Mouse (Mus musculus): ENCODE measurements around the gene Sgpp2. TPM values are rescaled to one million over a fixed set of nuclear protein-coding genes. Genes with fewer than 3 reads are reported as not detected.
A peak's percentile ranks its signal among the peaks of the same experiment; 100 is the strongest.

Gene Sgpp2
- polyA plus RNA-seq, 1 experiment from 2014 or later = 28.1 TPM

DNA sequence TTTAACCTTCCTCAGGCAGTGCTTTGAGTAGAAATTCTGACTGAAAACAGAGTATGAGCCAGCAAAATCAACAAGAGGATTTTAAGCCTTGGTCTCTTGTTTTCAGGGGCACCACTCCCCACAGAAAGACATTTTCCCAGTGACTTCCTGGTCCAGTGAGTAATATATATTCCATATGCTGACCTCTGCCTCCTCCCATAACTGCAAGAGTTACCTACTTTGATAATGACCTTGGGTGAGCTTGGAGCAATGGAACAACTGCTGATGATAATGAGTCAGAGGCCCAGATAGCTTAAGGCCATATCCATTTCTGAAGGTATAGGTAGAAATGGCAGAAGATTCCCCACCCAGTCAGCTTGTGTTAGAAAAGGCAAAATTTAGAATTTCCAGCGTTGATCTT lies 43.1 kb downstream of the Sgpp2 start:
- ATAC-seq (ENCODE audit: low FRiP score, low TSS enrichment) = no peak
- Histone ChIP-seq H3K27me3 (ENCODE audit: control insufficient read depth, insufficient read depth, low read length) (no peaks in the 10 kb centered on the region), H3K9ac (ENCODE audit: low read depth, low read length) (no peak overlapping the region), H3K9me3 (ENCODE audit: control insufficient read depth, low read length) (no peaks in the 10 kb centered on the region), H3K4me2 (replicated peaks; ENCODE audit: low read depth, low read length) (no peak overlapping the region), H3K27ac (ENCODE audit: low read depth, low read length) (no peak overlapping the region), H3K36me3 (ENCODE audit: control insufficient read depth, insufficient read depth, low read length) (no peaks in the 10 kb centered on the region), H3K4me3 (ENCODE audit: low read length) (no peak overlapping the region), H3K4me1 (ENCODE audit: control insufficient read depth, insufficient read depth, low read length) (peaks cover 16% of the 10 kb centered on the region)
- WGBS = 89% methylated on average over 1 of the region's 1 CpGs

DNA sequence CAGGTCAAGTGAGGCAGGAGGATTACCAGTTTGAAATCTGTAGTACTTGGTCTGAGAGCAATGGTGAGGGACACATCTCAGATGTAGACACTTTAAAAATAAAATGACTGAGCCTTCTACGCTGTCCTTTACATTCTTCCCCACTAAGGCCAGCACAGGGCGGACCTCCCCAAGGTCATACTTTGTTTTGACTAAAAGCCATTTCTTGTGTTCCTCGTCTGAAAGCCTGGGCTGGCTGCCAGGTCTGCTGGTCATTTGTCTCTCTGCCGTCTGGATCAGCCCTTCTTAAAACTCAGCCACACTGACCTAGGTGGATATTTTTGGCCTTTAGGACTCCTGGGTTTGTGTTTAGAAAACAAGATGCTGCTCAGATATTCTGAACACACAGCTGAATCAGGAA lies 45.0 kb downstream of the Sgpp2 start:
- Histone ChIP-seq H3K27me3 (ENCODE audit: control insufficient read depth, insufficient read depth, low read length) (no peaks in the 10 kb centered on the region), H3K36me3 (ENCODE audit: control insufficient read depth, insufficient read depth, low read length) (no peaks in the 10 kb centered on the region), H3K27ac (ENCODE audit: low read depth, low read length) (no peak overlapping the region), H3K4me3 (ENCODE audit: low read length) (no peak overlapping the region), H3K9ac (ENCODE audit: low read depth, low read length) (no peak overlapping the region), H3K4me2 (replicated peaks; ENCODE audit: low read depth, low read length) (no peak overlapping the region), H3K9me3 (ENCODE audit: control insufficient read depth, low read length) (no peaks in the 10 kb centered on the region), H3K4me1 (ENCODE audit: control insufficient read depth, insufficient read depth, low read length) (peaks cover 16% of the 10 kb centered on the region)
- ATAC-seq (ENCODE audit: low FRiP score, low TSS enrichment) = peak; percentile 35; the same call in 1 of the 2 replicates
- 28% methylated on average over 4 of the region's 4 CpGs for WGBS

DNA sequence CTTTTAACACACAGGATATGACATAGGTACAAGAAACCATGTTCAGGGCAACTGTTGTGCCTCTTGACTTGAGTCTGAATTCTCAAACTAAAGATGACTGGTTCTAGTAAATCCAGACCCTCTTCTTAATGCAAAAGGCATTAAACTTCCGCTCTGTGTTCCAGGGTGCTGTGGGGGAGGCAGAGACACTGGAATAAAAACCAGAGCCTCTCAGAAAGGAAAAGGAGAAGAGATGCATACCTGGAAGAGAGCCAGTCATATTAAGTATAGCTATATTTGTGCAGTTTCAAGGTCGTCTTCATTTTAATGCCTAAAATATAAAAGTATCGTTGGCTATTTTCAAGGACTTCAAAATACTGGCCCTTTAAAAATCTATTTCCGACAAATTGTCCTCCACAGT lies 47.3 kb downstream of the Sgpp2 start:
- Histone ChIP-seq H3K27ac (ENCODE audit: low read depth, low read length) (no peak overlapping the region), H3K4me3 (ENCODE audit: low read length) (no peak overlapping the region), H3K27me3 (ENCODE audit: control insufficient read depth, insufficient read depth, low read length) (no peaks in the 10 kb centered on the region), H3K36me3 (ENCODE audit: control insufficient read depth, insufficient read depth, low read length) (no peaks in the 10 kb centered on the region), H3K4me2 (replicated peaks; ENCODE audit: low read depth, low read length) (no peak overlapping the region), H3K4me1 (ENCODE audit: control insufficient read depth, insufficient read depth, low read length) (peaks cover 13% of the 10 kb centered on the region), H3K9me3 (ENCODE audit: control insufficient read depth, low read length) (no peaks in the 10 kb centered on the region), H3K9ac (ENCODE audit: low read depth, low read length) (no peak overlapping the region)
- ATAC-seq (ENCODE audit: low FRiP score, low TSS enrichment) = no peak
- 52% methylated on average over 4 of the region's 4 CpGs for WGBS

- H3K36me3 ChIP-seq (ENCODE audit: control insufficient read depth, insufficient read depth, low read length) = no peaks in the 10 kb centered on the region
- no peak overlapping the region for H3K9ac ChIP-seq (ENCODE audit: low read depth, low read length)
- H3K4me2 ChIP-seq (replicated peaks; ENCODE audit: low read depth, low read length) = no peak overlapping the region
- WGBS = 53% methylated on average over 1 of the region's 1 CpGs
- no peak overlapping the region for H3K4me3 ChIP-seq (ENCODE audit: low read length)
- peaks cover 15% of the 10 kb centered on the region for H3K4me1 ChIP-seq (ENCODE audit: control insufficient read depth, insufficient read depth, low read length)
- no peak for ATAC-seq (ENCODE audit: low FRiP score, low TSS enrichment)
- no peak overlapping the region for H3K27ac ChIP-seq (ENCODE audit: low read depth, low read length)
- H3K9me3 ChIP-seq (ENCODE audit: control insufficient read depth, low read length) = no peaks in the 10 kb centered on the region
- no peaks in the 10 kb centered on the region for H3K27me3 ChIP-seq (ENCODE audit: control insufficient read depth, insufficient read depth, low read length)
These were observed 47.7 kb downstream of the Sgpp2 start for GRCm38 (mm10) chr1:78357868-78358267.

DNA sequence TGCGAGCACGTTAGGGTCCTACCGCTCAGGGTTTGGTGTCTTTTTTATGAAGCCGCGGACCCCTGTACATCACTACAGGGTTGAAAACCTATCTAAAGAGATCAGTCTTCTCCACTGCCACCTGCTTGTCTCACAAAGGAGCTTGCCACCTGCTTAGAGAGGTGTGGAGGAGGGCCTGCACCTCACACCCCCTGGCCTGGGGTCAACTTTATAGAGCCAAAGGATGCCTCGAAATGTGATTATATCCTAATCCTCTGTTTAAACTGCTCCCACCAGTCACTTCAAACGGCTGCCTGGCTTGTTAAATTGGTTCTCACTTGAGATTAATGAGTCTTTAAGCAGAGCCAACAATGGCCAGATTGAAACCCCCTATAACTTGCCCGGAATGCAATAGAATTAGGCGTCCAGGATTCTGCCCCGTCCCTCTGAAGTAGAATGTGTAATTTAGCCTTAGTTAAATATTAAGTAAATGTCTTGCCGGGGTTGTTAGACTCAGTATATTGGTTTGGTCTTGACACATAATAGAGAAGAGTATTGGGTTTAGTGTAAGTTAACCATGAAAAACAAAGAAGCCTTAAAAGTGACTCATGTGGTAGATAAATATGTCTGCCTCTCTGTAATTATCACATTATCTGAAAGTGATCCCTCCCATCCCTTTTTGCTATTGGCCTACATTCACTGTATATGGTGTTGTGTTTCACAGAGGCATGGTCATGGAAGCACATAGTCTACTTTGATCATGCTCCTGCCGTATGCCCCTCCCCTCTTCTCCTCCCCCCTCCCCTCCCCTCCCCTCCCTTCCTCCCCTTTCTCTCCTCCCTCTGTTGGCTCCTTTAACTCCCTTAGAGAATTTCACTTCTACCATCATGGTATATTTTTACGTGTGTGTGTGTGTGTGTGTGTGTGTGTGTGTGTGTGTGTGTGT lies 54.1 kb downstream of the Sgpp2 start:
- peak; percentile 90 for ATAC-seq (ENCODE audit: low FRiP score, low TSS enrichment)
- Histone ChIP-seq H3K27me3 (ENCODE audit: control insufficient read depth, insufficient read depth, low read length) (no peaks in the 10 kb centered on the region), H3K4me1 (ENCODE audit: control insufficient read depth, insufficient read depth, low read length) (peaks cover 18% of the 10 kb centered on the region), H3K9me3 (ENCODE audit: control insufficient read depth, low read length) (no peaks in the 10 kb centered on the region), H3K4me3 (ENCODE audit: low read length) (no peak overlapping the region), H3K36me3 (ENCODE audit: control insufficient read depth, insufficient read depth, low read length) (no peaks in the 10 kb centered on the region), H3K9ac (ENCODE audit: low read depth, low read length) (no peak overlapping the region), H3K27ac (ENCODE audit: low read depth, low read length) (peak overlapping the region; percentile 8; the same call in 1 of the 2 replicates), H3K4me2 (replicated peaks; ENCODE audit: low read depth, low read length) (no peak overlapping the region)
- 28% methylated on average over 13 of the region's 13 CpGs for WGBS

DNA sequence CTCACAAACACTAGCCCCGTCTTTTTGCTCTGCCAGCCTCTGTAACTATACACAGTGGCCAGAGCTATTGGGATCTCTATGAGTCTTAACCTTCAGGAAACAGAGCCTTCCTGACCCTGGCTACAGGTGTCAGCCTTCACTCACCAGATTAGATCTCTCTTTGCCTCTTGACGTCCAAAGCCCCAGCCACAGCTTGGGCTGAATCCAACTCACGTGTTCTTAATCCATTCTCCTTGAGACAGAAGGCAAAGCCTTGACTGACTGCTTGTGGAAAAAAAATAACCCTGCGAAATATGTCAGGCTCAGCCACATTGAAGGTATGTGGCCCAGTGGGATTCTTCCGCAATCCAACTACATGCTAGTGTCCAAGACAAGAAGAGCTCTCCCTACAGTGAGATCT lies 57.7 kb downstream of the Sgpp2 start:
- Histone ChIP-seq H3K27ac (ENCODE audit: low read depth, low read length) (no peak overlapping the region), H3K27me3 (ENCODE audit: control insufficient read depth, insufficient read depth, low read length) (no peaks in the 10 kb centered on the region), H3K4me1 (ENCODE audit: control insufficient read depth, insufficient read depth, low read length) (peaks cover 16% of the 10 kb centered on the region), H3K9ac (ENCODE audit: low read depth, low read length) (no peak overlapping the region), H3K36me3 (ENCODE audit: control insufficient read depth, insufficient read depth, low read length) (no peaks in the 10 kb centered on the region), H3K9me3 (ENCODE audit: control insufficient read depth, low read length) (no peaks in the 10 kb centered on the region), H3K4me3 (ENCODE audit: low read length) (no peak overlapping the region), H3K4me2 (replicated peaks; ENCODE audit: low read depth, low read length) (no peak overlapping the region)
- WGBS = 71% methylated on average over 5 of the region's 5 CpGs
- ATAC-seq (ENCODE audit: low FRiP score, low TSS enrichment) = no peak

- Histone ChIP-seq H3K4me3 (ENCODE audit: low read length) (no peak overlapping the region), H3K9ac (ENCODE audit: low read depth, low read length) (no peak overlapping the region), H3K27ac (ENCODE audit: low read depth, low read length) (no peak overlapping the region), H3K27me3 (ENCODE audit: control insufficient read depth, insufficient read depth, low read length) (no peaks in the 10 kb centered on the region), H3K9me3 (ENCODE audit: control insufficient read depth, low read length) (no peaks in the 10 kb centered on the region), H3K36me3 (ENCODE audit: control insufficient read depth, insufficient read depth, low read length) (no peaks in the 10 kb centered on the region), H3K4me1 (ENCODE audit: control insufficient read depth, insufficient read depth, low read length) (peaks cover 7% of the 10 kb centered on the region), H3K4me2 (replicated peaks; ENCODE audit: low read depth, low read length) (no peak overlapping the region)
- WGBS = 31% methylated on average over 6 of the region's 6 CpGs
- ATAC-seq (ENCODE audit: low FRiP score, low TSS enrichment) = no peak
These were observed 60.0 kb downstream of the Sgpp2 start for GRCm38 (mm10) chr1:78370121-78370520.

GRCm38 (mm10) chr1:78371569-78372236 lies 61.6 kb downstream of the Sgpp2 start:
- Histone ChIP-seq H3K4me2 (replicated peaks; ENCODE audit: low read depth, low read length) (no peak overlapping the region), H3K4me3 (ENCODE audit: low read length) (no peak overlapping the region), H3K27me3 (ENCODE audit: control insufficient read depth, insufficient read depth, low read length) (no peaks in the 10 kb centered on the region), H3K9ac (ENCODE audit: low read depth, low read length) (no peak overlapping the region), H3K36me3 (ENCODE audit: control insufficient read depth, insufficient read depth, low read length) (no peaks in the 10 kb centered on the region), H3K4me1 (ENCODE audit: control insufficient read depth, insufficient read depth, low read length) (no peaks in the 10 kb centered on the region; the same call in 1 of the 2 replicates), H3K27ac (ENCODE audit: low read depth, low read length) (no peak overlapping the region), H3K9me3 (ENCODE audit: control insufficient read depth, low read length) (no peaks in the 10 kb centered on the region)
- ATAC-seq (ENCODE audit: low FRiP score, low TSS enrichment) = no peak
- WGBS = 82% methylated on average over 2 of the region's 2 CpGs

- H3K27ac ChIP-seq (ENCODE audit: low read depth, low read length) = no peak overlapping the region
- ATAC-seq (ENCODE audit: low FRiP score, low TSS enrichment) = no peak
These were observed 62.2 kb downstream of the Sgpp2 start for GRCm38 (mm10) chr1:78372316-78372715.

More at GRCm38 (mm10) chr1:78372316-78372715, 62.2 kb downstream of the Sgpp2 start:
- H3K27me3 ChIP-seq (ENCODE audit: control insufficient read depth, insufficient read depth, low read length) = no peaks in the 10 kb centered on the region
- H3K9me3 ChIP-seq (ENCODE audit: control insufficient read depth, low read length) = no peaks in the 10 kb centered on the region
- H3K4me1 ChIP-seq (ENCODE audit: control insufficient read depth, insufficient read depth, low read length) = no peaks in the 10 kb centered on the region
- H3K4me3 ChIP-seq (ENCODE audit: low read length) = no peak overlapping the region
- H3K4me2 ChIP-seq (replicated peaks; ENCODE audit: low read depth, low read length) = no peak overlapping the region
- H3K36me3 ChIP-seq (ENCODE audit: control insufficient read depth, insufficient read depth, low read length) = no peaks in the 10 kb centered on the region
- no peak overlapping the region for H3K9ac ChIP-seq (ENCODE audit: low read depth, low read length)
- 91% methylated on average over 9 of the region's 9 CpGs for WGBS

Measured in kidney, embryonic 14.5 days (tissue).